Mouse (Mus musculus) heart, postnatal 0 days (tissue): Measurements from ENCODE around the gene Tnfrsf17. TPM values are rescaled to one million over a fixed set of nuclear protein-coding genes. Genes with fewer than 3 reads are reported as not detected.

Experiments used
- ATAC-seq: fragments of 200-750 bp; cut with Nextera tagmentation; 2 replicates; pipeline ENCODE4 v1.8.0; 2017; ENCODE audit warnings: low read depth, moderate number of reproducible peaks, moderate library complexity; ENCODE audit not compliant: insufficient read depth
- DNase-seq: peaks from one replicate; pipeline ENCODE4 v3.0.0-alpha.2; 2016; ENCODE audit warnings: low spot score
- H3K27ac ChIP-seq: fragments of 300-500 bp; sonication (generic); 2 replicates; pipeline ENCODE4 v1.5.1; 2014; ENCODE audit warnings: low read depth, mild to moderate bottlenecking
- H3K27me3 ChIP-seq: fragments of 300-500 bp; sonication (generic); 2 replicates; pipeline ENCODE4 v1.6.1; 2014; ENCODE audit warnings: low read length, mixed read lengths; ENCODE audit not compliant: control insufficient read depth, insufficient read depth
- H3K36me3 ChIP-seq: fragments of 300-500 bp; sonication (generic); replicated peaks from 2 replicates; pipeline ENCODE4 v1.6.1; 2014; ENCODE audit warnings: low read length, mixed read lengths; ENCODE audit not compliant: control insufficient read depth, insufficient read depth
- H3K4me1 ChIP-seq: fragments of 300-500 bp; sonication (generic); 2 replicates; pipeline ENCODE4 v1.6.1; 2014; ENCODE audit warnings: antibody characterized with exemption; ENCODE audit not compliant: control insufficient read depth, insufficient read depth
- H3K4me2 ChIP-seq: fragments of 300-500 bp; sonication (generic); 2 replicates; pipeline ENCODE4 v1.6.1; 2014; ENCODE audit warnings: low read depth, mild to moderate bottlenecking, low read length, moderate library complexity
- H3K4me3 ChIP-seq: fragments of 300-500 bp; sonication (generic); 2 replicates; pipeline ENCODE4 v1.5.1; 2014; ENCODE audit warnings: low read depth, low read length
- H3K9ac ChIP-seq: fragments of 300-500 bp; sonication (generic); replicated peaks from 2 replicates; pipeline ENCODE4 v1.6.1; 2014; ENCODE audit warnings: low read depth, low read length, mixed read lengths
- H3K9me3 ChIP-seq: fragments of 300-500 bp; sonication (generic); replicated peaks from 2 replicates; pipeline ENCODE4 v1.6.1; 2016; ENCODE audit warnings: low read length; ENCODE audit not compliant: control insufficient read depth
- CTCF ChIP-seq: IDR thresholded peaks from 2 replicates; pipeline ENCODE4 v1.5.1; 2016; ENCODE audit warnings: antibody characterized with exemption, control low read depth, low read depth
- EP300 ChIP-seq: IDR thresholded peaks from 2 replicates; pipeline ENCODE4 v1.6.1; 2016; ENCODE audit warnings: antibody characterized with exemption, low read depth
- WGBS: fragments of 180-500 bp; shearing (Covaris S2); extraction: QIAGEN DNeasy Blood & Tissue Kit; methylation state at CpG from one replicate; pipeline ENCODE4 v1.1.7; 2014; 5-methylcytosine and 5-hydroxymethylcytosine counted together
- polyA plus RNA-seq: library from polyadenylated mRNA; unstranded; fragments of >200 nt; fragmentation: Nextera tagmentation; extraction: Ambion mirVana; gene quantifications from 2 replicates; pipeline ENCODE4 v1.2.1, GENCODE M21; 2015
- total RNA-seq: library from RNA; depleted of rRNA; stranded (reverse); fragments of >200 nt; gene quantifications from 2 replicates; pipeline ENCODE4 v1.2.3, GENCODE M21; 2014; ENCODE audit warnings: low replicate concordance; rRNA removed

Gene Tnfrsf17
- total and polyA plus RNA-seq, 2 experiments from 2014 or later, result not detected

DNA sequence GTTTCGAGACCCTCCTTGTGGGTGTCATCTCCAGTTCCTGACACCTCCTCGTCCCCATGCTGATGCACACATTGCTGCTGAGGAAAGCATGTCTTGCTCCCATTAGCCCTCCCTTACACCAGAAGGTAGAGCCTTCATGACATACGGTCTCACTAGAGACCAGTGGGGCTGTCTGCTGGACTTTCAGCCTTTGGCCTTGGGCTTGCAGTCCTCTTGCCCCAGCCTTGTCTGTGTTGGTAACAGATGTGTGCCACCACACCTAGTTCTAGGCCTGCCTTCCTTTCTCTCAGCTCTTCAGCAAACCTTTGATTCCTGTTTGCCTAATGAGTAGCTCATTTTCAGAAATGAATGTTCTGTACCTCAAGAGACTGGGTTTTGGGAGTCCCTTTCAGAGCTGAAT is 54.8 kb downstream of the Tnfrsf17 start:
- peaks cover 10% of the 10 kb centered on the region for H3K4me1 ChIP-seq
- no peak overlapping the region for H3K4me2 ChIP-seq
- DNase-seq (no peak), ATAC-seq (no peak)
- no peak overlapping the region for H3K4me3 ChIP-seq
- no peaks in the 10 kb centered on the region for H3K9me3 ChIP-seq
- no peak overlapping the region for H3K27ac ChIP-seq
- WGBS, result 84% methylated on average over 3 of the region's 3 CpGs
- no peak for TF ChIP-seq EP300
- TF ChIP-seq CTCF, result no peak
- H3K36me3 ChIP-seq, result no peaks in the 10 kb centered on the region
- no peaks in the 10 kb centered on the region for H3K27me3 ChIP-seq
- no peak overlapping the region for H3K9ac ChIP-seq

DNA sequence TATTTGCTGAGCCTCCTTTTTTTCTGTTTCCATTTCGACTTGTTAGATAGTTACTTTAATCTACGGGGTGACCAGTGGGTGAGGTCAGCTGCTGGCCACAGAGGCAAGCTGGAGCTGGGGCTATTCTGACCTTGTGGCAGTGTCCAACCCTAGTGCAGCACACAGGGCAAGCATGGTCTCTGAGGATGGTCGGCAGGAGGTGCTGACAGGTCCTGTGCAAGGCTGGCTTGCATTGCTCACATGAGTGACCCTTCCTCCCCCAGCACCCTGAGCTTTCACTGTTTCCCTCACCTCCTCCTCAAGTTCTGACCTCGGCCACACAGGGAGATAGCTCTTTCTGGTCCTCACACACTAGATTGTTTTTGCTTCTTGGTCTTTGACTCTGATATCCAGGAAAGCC is 55.5 kb downstream of the Tnfrsf17 start:
- WGBS, result 18% methylated on average over 4 of the region's 4 CpGs
- H3K27ac ChIP-seq, result no peak overlapping the region
- TF ChIP-seq CTCF (no peak), EP300 (no peak)
- H3K9ac ChIP-seq, result no peak overlapping the region
- no peaks in the 10 kb centered on the region for H3K36me3 ChIP-seq
- ATAC-seq (no peak), DNase-seq (no peak)
- no peaks in the 10 kb centered on the region for H3K9me3 ChIP-seq
- H3K4me1 ChIP-seq, result peaks cover 10% of the 10 kb centered on the region
- H3K27me3 ChIP-seq, result no peaks in the 10 kb centered on the region
- no peak overlapping the region for H3K4me3 ChIP-seq
- no peak overlapping the region for H3K4me2 ChIP-seq

DNA sequence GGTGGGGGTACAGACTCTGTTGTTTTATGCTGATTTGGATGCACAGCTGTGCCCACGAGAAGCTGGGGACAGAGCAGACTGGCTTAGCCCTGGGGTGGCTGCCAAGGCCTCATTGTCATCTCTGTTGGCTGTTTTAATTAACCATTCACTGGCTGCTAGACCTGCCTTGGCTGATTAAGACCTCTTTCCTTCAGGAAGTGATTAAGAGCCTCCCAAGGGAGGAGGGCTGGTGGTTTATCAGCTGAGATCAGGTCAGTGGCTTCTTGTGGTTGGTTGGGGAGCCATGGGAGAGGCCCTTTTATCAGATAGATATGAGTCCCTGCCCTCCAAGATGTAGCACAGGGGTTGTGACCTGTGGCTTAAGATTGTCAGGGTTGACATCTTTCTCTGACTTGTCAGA is 56.0 kb downstream of the Tnfrsf17 start:
- 6% methylated on average over 1 of the region's 1 CpGs for WGBS
- Histone ChIP-seq H3K4me2 (no peak overlapping the region), H3K27me3 (no peaks in the 10 kb centered on the region), H3K4me1 (peaks cover 10% of the 10 kb centered on the region), H3K9me3 (no peaks in the 10 kb centered on the region), H3K36me3 (no peaks in the 10 kb centered on the region), H3K4me3 (no peak overlapping the region), H3K9ac (no peak overlapping the region), H3K27ac (no peak overlapping the region)
- no peak for TF ChIP-seq CTCF
- TF ChIP-seq EP300, result no peak
- no peak for DNase-seq
- no peak for ATAC-seq

Other genes with a start within 250 kb of the Tnfrsf17 start
- 77.1 and 78.2 TPM in 2 replicates for gene Litaf, start 247.7 kb upstream of the Tnfrsf17 start, total RNA-seq
- gene Litaf, start 247.7 kb upstream of the Tnfrsf17 start, polyA plus RNA-seq, result 53.8 and 55.7 TPM in 2 replicates
- 35.6 and 55.2 TPM in 2 replicates for gene Txndc11, start 179.2 kb upstream of the Tnfrsf17 start, total RNA-seq
- 20.1 and 24.3 TPM in 2 replicates for gene Txndc11, start 179.2 kb upstream of the Tnfrsf17 start, polyA plus RNA-seq
- 38.1 and 51.7 TPM in 2 replicates for gene Zc3h7a, start 137.4 kb upstream of the Tnfrsf17 start, total RNA-seq
- gene Zc3h7a, start 137.4 kb upstream of the Tnfrsf17 start, polyA plus RNA-seq, result 28.6 and 30.3 TPM in 2 replicates
- 54.1 and 71.0 TPM in 2 replicates for gene Rsl1d1, start 110.5 kb upstream of the Tnfrsf17 start, total RNA-seq
- 99.2 and 106 TPM in 2 replicates for gene Rsl1d1, start 110.5 kb upstream of the Tnfrsf17 start, polyA plus RNA-seq
- 26.9 and 31.8 TPM in 2 replicates for gene Gspt1, start 59.5 kb upstream of the Tnfrsf17 start, total RNA-seq
- 31.2 and 31.4 TPM in 2 replicates for gene Gspt1, start 59.5 kb upstream of the Tnfrsf17 start, polyA plus RNA-seq
- gene Snx29, start 9.1 kb downstream of the Tnfrsf17 start, total RNA-seq, result 3.9 and 10.9 TPM in 2 replicates
- 3.1 and 4.0 TPM in 2 replicates for gene Snx29, start 9.1 kb downstream of the Tnfrsf17 start, polyA plus RNA-seq